ENCODE assay signal across 13 mouse cellular contexts in the genomic region with DNA sequence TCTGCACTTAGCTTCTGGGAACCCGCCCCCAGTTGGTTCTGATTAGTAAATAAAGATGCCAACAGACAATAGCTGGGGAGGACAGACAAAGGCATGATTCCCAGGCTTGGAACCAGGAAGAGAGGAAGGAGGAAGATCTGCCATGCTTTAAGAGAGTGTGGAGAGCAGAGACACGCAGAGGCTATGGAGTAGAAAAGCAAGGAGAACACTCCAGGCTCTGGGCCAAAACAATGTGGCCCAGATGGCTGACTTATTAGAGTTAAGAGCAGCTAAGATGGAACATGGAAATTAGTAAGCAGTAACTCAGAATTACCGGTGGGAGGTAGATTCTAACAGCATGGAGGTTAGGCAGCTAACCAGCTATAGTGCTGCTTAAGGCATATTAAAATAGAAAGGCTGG.
DNase-seq lines count a peak whose midpoint lies in the region; ATAC-seq and TF ChIP-seq lines count a peak whose summit lies in the region.
"Had no signal": no experiment of that assay in that cellular context is flagged by ENCODE, and none has a peak within 500 bp of the region (broad histone marks: within the 10 kb centered on the region; RNA-seq: fewer than 3 reads in every experiment).

No protein-coding gene starts in this region.

- no peak overlapping the region for H3K4me3 ChIP-seq in embryonic facial prominence, embryonic 14.5 days (ENCODE audit: low read depth, low read length)
- H3K4me3 ChIP-seq in embryonic facial prominence, embryonic 10.5 days: no peak overlapping the region
- no peak overlapping the region for H3K4me3 ChIP-seq in limb, embryonic 14.5 days (replicated peaks; ENCODE audit: low read length)
- H3K4me3 ChIP-seq in limb, embryonic 10.5 days: no peak overlapping the region
- H3K4me3 ChIP-seq in heart, embryonic 10.5 days: no peak overlapping the region
- no peak overlapping the region for H3K4me3 ChIP-seq in forebrain, embryonic 12.5 days (replicated peaks)
- H3K4me3 ChIP-seq: erythroblast, embryonic 14.5 days; heart, embryonic 13.5 days; hindbrain, embryonic 15.5 days had no signal

- TF ChIP-seq POLR2A in limb, embryonic 14.5 days (IDR thresholded peaks at IDR 0.05; ENCODE audit: borderline replicate concordance, extremely low read depth, insufficient read depth, insufficient read length): no peak

- no peak overlapping the region for H3K9ac ChIP-seq in embryonic facial prominence, embryonic 14.5 days (ENCODE audit: low read depth, low read length)
- no peak overlapping the region for H3K9ac ChIP-seq in limb, embryonic 14.5 days (ENCODE audit: low read depth, low read length, severe bottlenecking)
- no peak overlapping the region for H3K9ac ChIP-seq in forebrain, embryonic 12.5 days
- H3K9ac ChIP-seq: heart, embryonic 13.5 days; hindbrain, embryonic 15.5 days; liver, postnatal 0 days had no signal

- no peaks in the 10 kb centered on the region for H3K27me3 ChIP-seq in embryonic facial prominence, embryonic 14.5 days (replicated peaks; ENCODE audit: control insufficient read depth, insufficient read depth, low read length)
- H3K27me3 ChIP-seq in embryonic facial prominence, embryonic 10.5 days (replicated peaks; ENCODE audit: low read depth, poor library complexity, severe bottlenecking): no peaks in the 10 kb centered on the region
- H3K27me3 ChIP-seq in limb, embryonic 14.5 days (ENCODE audit: control insufficient read depth, insufficient read depth, low read length): no peaks in the 10 kb centered on the region
- no peaks in the 10 kb centered on the region for H3K27me3 ChIP-seq in limb, embryonic 10.5 days (ENCODE audit: low read depth, poor library complexity, severe bottlenecking)
- H3K27me3 ChIP-seq in heart, embryonic 10.5 days (ENCODE audit: insufficient read depth, poor library complexity, severe bottlenecking): no peaks in the 10 kb centered on the region
- no peaks in the 10 kb centered on the region for H3K27me3 ChIP-seq in forebrain, embryonic 12.5 days
- H3K27me3 ChIP-seq: heart, embryonic 13.5 days; hindbrain, embryonic 15.5 days had no signal

- WGBS in embryonic facial prominence, embryonic 14.5 days: 60% methylated on average over 3 of the region's 3 CpGs
- 80% methylated on average over 3 of the region's 3 CpGs for WGBS in embryonic facial prominence, embryonic 10.5 days
- WGBS in limb, embryonic 14.5 days: 63% methylated on average over 3 of the region's 3 CpGs
- WGBS in limb, embryonic 10.5 days: 83% methylated on average over 3 of the region's 3 CpGs
- WGBS in heart, embryonic 10.5 days: 62% methylated on average over 3 of the region's 3 CpGs
- 57% methylated on average over 3 of the region's 3 CpGs for WGBS in forebrain, embryonic 12.5 days

- H3K4me1 ChIP-seq in embryonic facial prominence, embryonic 14.5 days (ENCODE audit: control insufficient read depth, insufficient read depth, low read length): no peaks in the 10 kb centered on the region
- no peaks in the 10 kb centered on the region for H3K4me1 ChIP-seq in embryonic facial prominence, embryonic 10.5 days
- no peaks in the 10 kb centered on the region for H3K4me1 ChIP-seq in limb, embryonic 14.5 days (ENCODE audit: control insufficient read depth, insufficient read depth, low read length)
- no peaks in the 10 kb centered on the region for H3K4me1 ChIP-seq in limb, embryonic 10.5 days
- H3K4me1 ChIP-seq in heart, embryonic 10.5 days: no peaks in the 10 kb centered on the region
- H3K4me1 ChIP-seq in forebrain, embryonic 12.5 days: no peaks in the 10 kb centered on the region
- H3K4me1 ChIP-seq: heart, embryonic 13.5 days; hindbrain, embryonic 15.5 days had no signal

- ATAC-seq in embryonic facial prominence, embryonic 14.5 days (ENCODE audit: low read depth): no peak
- ATAC-seq in limb, embryonic 14.5 days (ENCODE audit: low FRiP score, low read depth): no peak
- no peak for ATAC-seq in forebrain, embryonic 12.5 days (ENCODE audit: low FRiP score)
- ATAC-seq: liver, postnatal 0 days had no signal

- no peaks in the 10 kb centered on the region for H3K36me3 ChIP-seq in embryonic facial prominence, embryonic 14.5 days (ENCODE audit: control insufficient read depth, insufficient read depth, low read length)
- H3K36me3 ChIP-seq in embryonic facial prominence, embryonic 10.5 days (replicated peaks): no peaks in the 10 kb centered on the region
- no peaks in the 10 kb centered on the region for H3K36me3 ChIP-seq in limb, embryonic 14.5 days (ENCODE audit: control insufficient read depth, insufficient read depth, low read length)
- H3K36me3 ChIP-seq in limb, embryonic 10.5 days: no peaks in the 10 kb centered on the region
- H3K36me3 ChIP-seq in heart, embryonic 10.5 days: no peaks in the 10 kb centered on the region
- H3K36me3 ChIP-seq in forebrain, embryonic 12.5 days (replicated peaks): no peaks in the 10 kb centered on the region
- H3K36me3 ChIP-seq: heart, embryonic 13.5 days; hindbrain, embryonic 15.5 days had no signal

- H3K27ac ChIP-seq in embryonic facial prominence, embryonic 14.5 days (replicated peaks; ENCODE audit: low read depth, low read length): no peak overlapping the region
- H3K27ac ChIP-seq in embryonic facial prominence, embryonic 10.5 days (replicated peaks): no peak overlapping the region
- no peak overlapping the region for H3K27ac ChIP-seq in limb, embryonic 14.5 days (replicated peaks; ENCODE audit: low read depth, low read length)
- H3K27ac ChIP-seq in limb, embryonic 10.5 days: no peak overlapping the region
- H3K27ac ChIP-seq in heart, embryonic 10.5 days: no peak overlapping the region
- no peak overlapping the region for H3K27ac ChIP-seq in forebrain, embryonic 12.5 days
- H3K27ac ChIP-seq: heart, embryonic 13.5 days; hindbrain, embryonic 15.5 days had no signal

- no peaks in the 10 kb centered on the region for H3K9me3 ChIP-seq in embryonic facial prominence, embryonic 14.5 days (ENCODE audit: control insufficient read depth, low read length)
- no peaks in the 10 kb centered on the region for H3K9me3 ChIP-seq in embryonic facial prominence, embryonic 10.5 days
- no peaks in the 10 kb centered on the region for H3K9me3 ChIP-seq in limb, embryonic 14.5 days (ENCODE audit: control insufficient read depth, low read length)
- H3K9me3 ChIP-seq in limb, embryonic 10.5 days (replicated peaks): no peaks in the 10 kb centered on the region
- H3K9me3 ChIP-seq in heart, embryonic 10.5 days: no peaks in the 10 kb centered on the region
- no peaks in the 10 kb centered on the region for H3K9me3 ChIP-seq in forebrain, embryonic 12.5 days
- H3K9me3 ChIP-seq: hindbrain, embryonic 15.5 days had no signal

- peak; percentile 33 for DNase-seq in embryonic facial prominence, embryonic 14.5 days (ENCODE audit: low spot score)
- DNase-seq in embryonic facial prominence, embryonic 10.5 days (ENCODE audit: low spot score): no peak
- DNase-seq in limb, embryonic 14.5 days (ENCODE audit: low spot score): peak; percentile 29
- no peak for DNase-seq in limb, embryonic 10.5 days (ENCODE audit: low spot score)
- DNase-seq in cerebellum, adult 9-11 months: peak; percentile 91
- DNase-seq in layer of hippocampus, postnatal 10 days (ENCODE audit: low spot score in 2 of 2): peak; percentile 19 to 34
- DNase-seq in heart, embryonic 10.5 days (ENCODE audit: low spot score): no peak
- DNase-seq: kidney, postnatal 10 days; liver, postnatal 0 days had no signal

- H3K4me2 ChIP-seq in embryonic facial prominence, embryonic 14.5 days (ENCODE audit: low read depth, low read length): no peak overlapping the region
- no peak overlapping the region for H3K4me2 ChIP-seq in limb, embryonic 14.5 days (replicated peaks; ENCODE audit: low read depth, low read length, severe bottlenecking)
- no peak overlapping the region for H3K4me2 ChIP-seq in forebrain, embryonic 12.5 days
- H3K4me2 ChIP-seq: heart, embryonic 13.5 days; hindbrain, embryonic 15.5 days had no signal

Comparison
In these comparisons a context has a peak if more than half of its experiments do, and no peak if none do; other contexts are left out.
1. DNase-seq: peak in embryonic facial prominence, embryonic 14.5 days (single experiment), limb, embryonic 14.5 days (single experiment), cerebellum, adult 9-11 months (single experiment) and layer of hippocampus, postnatal 10 days (2 of 2); none in embryonic facial prominence, embryonic 10.5 days (single experiment), limb, embryonic 10.5 days (single experiment) and heart, embryonic 10.5 days (single experiment).